Mouse (Mus musculus) C2C12 (cell line): Measurements from ENCODE around the gene Spop.

Experiments
- CTCF ChIP-seq: IDR thresholded peaks from one replicate; pipeline ENCODE4 v1.5.1; 2011; ENCODE audit not compliant: control insufficient read depth, insufficient read depth, insufficient read length
- FOSL1 ChIP-seq: IDR thresholded peaks from one replicate; pipeline ENCODE4 v1.8.0; 2011; ENCODE audit warnings: mild to moderate bottlenecking, low read length; ENCODE audit not compliant: poor library complexity, insufficient read depth, severe bottlenecking
- MAX ChIP-seq: IDR thresholded peaks from one replicate; pipeline ENCODE4 v1.6.1; 2011; ENCODE audit warnings: mild to moderate bottlenecking, control low read depth
- MYOD1 ChIP-seq: IDR thresholded peaks from one replicate; pipeline ENCODE4 v1.6.1; 2011; ENCODE audit warnings: low read depth; ENCODE audit not compliant: control insufficient read depth, insufficient read length
- USF1 ChIP-seq: IDR thresholded peaks from one replicate; pipeline ENCODE4 v1.6.1; 2011; ENCODE audit warnings: low read depth, mild to moderate bottlenecking, control low read depth, moderate library complexity

- TF ChIP-seq CTCF = no peak
- TF ChIP-seq MYOD1 = no peak
- no peak for TF ChIP-seq FOSL1
- no peak for TF ChIP-seq MAX
- TF ChIP-seq USF1 = no peak
These were observed 9.6 kb downstream of the Spop start for GRCm38 (mm10) chr11:95423505-95423904.
